Mouse (Mus musculus) MEL (cell line): ENCODE results near the gene Ccdc105.

Experiments
- CTCF ChIP-seq, 3 experiments: IDR thresholded peaks in 2 of 3; conservative IDR thresholded peaks in 1 of 3; 2 replicates each; pipeline ENCODE4 v1.5.1; 2011 to 2012; ENCODE audit warnings: low read length in 3 of 3, low read depth in 2 of 3, mild to moderate bottlenecking in 2 of 3, improper control_type of control experiment in 1 of 3, inconsistent platforms in 1 of 3, mixed read lengths in 1 of 3, moderate library complexity in 1 of 3; ENCODE audit not compliant: control insufficient read depth in 1 of 3, insufficient read depth in 1 of 3, poor library complexity in 1 of 3, severe bottlenecking in 1 of 3
- ETS1 ChIP-seq: IDR thresholded peaks from 2 replicates; pipeline ENCODE4 v1.6.1; 2012; ENCODE audit warnings: low read depth, mild to moderate bottlenecking, inconsistent platforms, low read length, improper control_type of control experiment, moderate library complexity
- GATA1 ChIP-seq: IDR thresholded peaks from 2 replicates; pipeline ENCODE4 v1.6.1; 2011; ENCODE audit warnings: low read depth, low read length, improper control_type of control experiment
- MAX ChIP-seq: IDR thresholded peaks from 2 replicates; pipeline ENCODE4 v1.6.1; 2011; ENCODE audit warnings: low read length, improper control_type of control experiment
- POLR2A ChIP-seq, 2 experiments: IDR thresholded peaks; 2 replicates each; pipeline ENCODE4 v1.6.1; 2011 to 2012; ENCODE audit warnings: low read length in 2 of 2, mild to moderate bottlenecking in 2 of 2, control low read depth in 1 of 2, improper control_type of control experiment in 1 of 2, low read depth in 1 of 2, moderate library complexity in 1 of 2; ENCODE audit not compliant: control insufficient read depth in 1 of 2, insufficient read depth in 1 of 2, poor library complexity in 1 of 2
- RCOR1 ChIP-seq: IDR thresholded peaks from 2 replicates; pipeline ENCODE4 v1.6.1; 2012; ENCODE audit warnings: low read depth, mild to moderate bottlenecking, inconsistent platforms, low read length, improper control_type of control experiment
- TAL1 ChIP-seq: IDR thresholded peaks from 2 replicates; pipeline ENCODE4 v1.6.1; 2012; ENCODE audit warnings: mild to moderate bottlenecking, inconsistent platforms, low read length, moderate library complexity, mixed read lengths
- TCF12 ChIP-seq: IDR thresholded peaks from 2 replicates; pipeline ENCODE4 v1.6.1; 2014; ENCODE audit warnings: low read depth, mild to moderate bottlenecking, inconsistent platforms, low read length, improper control_type of control experiment, moderate library complexity
- USF1 ChIP-seq: IDR thresholded peaks from 2 replicates; pipeline ENCODE4 v1.6.1; 2014; ENCODE audit warnings: low read depth, mild to moderate bottlenecking, inconsistent platforms, low read length, improper control_type of control experiment, moderate library complexity
- ZKSCAN1 ChIP-seq: IDR thresholded peaks from 2 replicates; pipeline ENCODE4 v1.6.1; 2012; ENCODE audit warnings: low read depth, mild to moderate bottlenecking, inconsistent platforms, low read length, improper control_type of control experiment, moderate library complexity
- ZNF384 ChIP-seq: IDR thresholded peaks from 2 replicates; pipeline ENCODE4 v1.6.1; 2012; ENCODE audit warnings: low read depth, mild to moderate bottlenecking, inconsistent platforms, low read length, improper control_type of control experiment

- no peak for TF ChIP-seq POLR2A (IDR thresholded peaks at IDR 0.05; ENCODE audit: control insufficient read depth in 1 of 2, insufficient read depth in 1 of 2, low read depth in 1 of 2, low read length in 2 of 2, poor library complexity in 1 of 2)
- TF ChIP-seq CTCF (IDR thresholded peaks at IDR 0.05 in 2 of 3, conservative IDR thresholded peaks at IDR 0.05 in 1 of 3; ENCODE audit: control insufficient read depth in 1 of 3, insufficient read depth in 1 of 3, low read depth in 2 of 3, low read length in 3 of 3, poor library complexity in 1 of 3, severe bottlenecking in 1 of 3): no peak
- TF ChIP-seq ETS1: no peak
- TF ChIP-seq USF1: no peak
- TF ChIP-seq GATA1: no peak
- TF ChIP-seq ZKSCAN1: no peak
- TF ChIP-seq RCOR1: no peak
- TF ChIP-seq TCF12: no peak
- no peak for TF ChIP-seq MAX
- TF ChIP-seq TAL1: no peak
- TF ChIP-seq ZNF384: no peak
These were observed 37.7 kb downstream of the Ccdc105 start for GRCm38 (mm10) chr10:78715156-78715555.
